Mouse (Mus musculus): Measurements from ENCODE around the gene Fam214a.

Gene Fam214a

DNA sequence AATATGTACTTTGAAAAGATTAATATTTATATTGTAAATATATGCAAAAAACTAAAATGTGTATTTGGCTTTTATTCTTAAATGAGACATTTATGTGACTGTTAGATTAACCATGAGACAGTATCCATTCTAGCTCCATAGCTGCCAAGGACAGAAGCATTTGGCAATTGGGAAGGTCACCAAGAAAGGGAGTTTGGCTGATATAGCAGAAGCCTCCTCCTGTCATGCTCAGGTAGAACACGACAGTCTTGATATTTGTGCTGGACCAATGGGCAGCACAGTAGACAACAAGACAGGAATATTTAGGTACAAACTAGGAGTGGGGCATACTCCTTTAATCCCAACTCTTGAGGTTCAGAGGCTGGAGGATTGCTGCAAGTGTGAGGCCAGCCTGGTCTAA, 79.7 kb downstream of the Fam214a start:
- DNase-seq (ENCODE audit: low spot score): no peak

DNA sequence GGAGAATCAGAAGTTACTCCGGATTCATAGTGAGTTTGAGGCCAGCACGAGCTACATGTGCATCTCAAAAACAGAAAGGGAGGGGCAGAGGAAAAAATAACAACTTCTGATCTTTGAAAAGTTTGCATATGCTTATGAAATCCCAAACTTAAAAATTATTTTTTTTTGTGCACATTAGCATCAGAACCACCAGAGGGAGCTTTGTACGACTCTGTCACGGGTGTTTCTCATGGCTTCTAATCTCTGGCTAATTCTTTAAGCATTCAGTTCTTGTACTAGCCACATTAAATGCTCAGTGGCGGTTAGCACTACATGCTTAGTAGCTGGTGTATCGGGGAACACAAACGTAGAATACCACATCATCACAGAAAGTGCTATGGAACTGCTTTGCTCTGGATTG, 80.5 kb downstream of the Fam214a start:
- no peak for DNase-seq (ENCODE audit: low spot score)

DNA sequence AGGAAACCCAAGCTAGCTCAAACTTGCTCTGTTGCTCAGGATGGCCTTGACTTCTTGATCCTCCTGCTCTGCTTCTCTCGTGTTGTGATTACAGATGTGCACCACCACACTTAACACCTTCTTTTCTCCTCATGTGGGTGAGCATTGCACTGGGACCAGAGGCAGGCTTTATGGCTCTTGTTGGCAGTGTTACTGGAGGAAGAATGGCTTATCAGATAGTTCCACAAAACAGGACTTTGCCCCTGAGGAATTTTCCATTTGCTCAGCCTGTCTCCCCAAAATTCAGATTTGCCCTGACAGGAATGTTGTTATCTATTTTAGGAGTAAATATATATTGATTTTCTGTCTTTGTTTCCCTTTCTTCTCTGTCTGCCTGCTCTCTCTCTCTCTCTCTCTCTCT, 82.0 kb downstream of the Fam214a start:
- no peak for DNase-seq (ENCODE audit: low spot score)

DNA sequence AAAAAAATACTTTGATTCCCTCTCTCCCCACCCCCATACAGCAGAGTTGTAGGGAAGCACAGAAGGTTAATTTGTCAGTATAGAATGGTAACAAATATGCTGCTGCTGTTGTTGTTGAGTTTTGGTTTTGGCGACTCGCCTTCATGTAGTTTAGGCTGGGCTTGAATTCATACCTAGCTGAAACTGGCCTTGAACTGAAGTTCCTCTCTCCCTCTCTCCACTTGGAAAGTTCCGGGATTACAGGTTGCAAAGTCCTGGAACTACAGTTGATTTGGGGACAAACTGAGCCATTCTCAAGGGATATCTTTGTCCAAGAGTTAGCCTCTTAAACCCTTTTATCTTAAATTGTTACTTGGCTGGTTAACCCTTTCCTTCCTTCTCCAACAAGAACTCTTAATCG, 83.3 kb downstream of the Fam214a start:
- DNase-seq (ENCODE audit: low spot score): no peak

DNA sequence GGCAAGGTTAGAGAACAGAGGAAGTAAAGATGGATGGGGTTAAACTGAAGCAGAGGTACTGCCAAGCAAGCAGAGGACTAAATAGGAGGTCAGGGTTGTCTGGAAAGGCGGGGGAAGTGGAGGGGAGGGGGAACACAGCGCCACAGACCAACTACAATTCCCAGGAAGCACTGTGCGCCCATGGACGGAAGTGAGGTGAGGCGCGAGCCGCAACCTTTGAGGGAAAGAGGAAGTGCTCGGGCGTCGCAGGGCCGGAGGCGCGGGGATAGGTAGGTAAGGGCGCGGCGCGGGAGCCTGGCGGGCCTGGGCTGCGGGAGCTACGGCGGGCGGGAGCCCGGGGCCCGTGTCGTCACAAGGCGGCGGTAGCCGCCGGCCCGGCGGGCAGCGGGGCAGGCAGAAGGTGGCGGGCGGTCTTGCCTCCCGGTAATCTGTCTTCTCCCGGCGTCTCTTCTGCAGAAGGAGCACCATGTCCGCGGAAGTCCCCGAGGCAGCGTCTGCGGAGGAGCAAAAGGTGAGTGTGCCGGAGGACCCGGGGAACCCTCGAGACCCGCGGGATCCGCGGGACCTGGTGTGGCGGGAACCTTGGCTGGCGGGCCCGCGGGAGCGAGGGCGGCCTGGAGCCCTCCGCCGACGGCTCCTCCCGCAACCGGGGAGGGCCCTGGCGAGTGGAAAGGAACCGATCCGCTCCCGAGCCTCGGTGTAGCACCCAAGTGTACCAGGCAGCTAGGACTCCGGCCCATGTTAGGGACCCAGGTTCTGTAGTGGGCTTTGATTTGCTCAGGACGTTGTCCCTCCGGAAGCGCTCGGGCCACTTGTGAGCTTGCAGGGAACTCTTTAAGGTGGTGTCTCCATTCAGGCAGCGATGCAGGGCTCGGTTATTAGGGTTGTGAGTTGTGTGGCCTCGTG, 85.0 kb downstream of the Fam214a start, which contains the start of gene Arpp19:
Gene Arpp19 (plus strand): TSS at position 164 of the 906 bp plus-strand sequence.
- peak; percentile 97 for DNase-seq (ENCODE audit: low spot score)

DNA sequence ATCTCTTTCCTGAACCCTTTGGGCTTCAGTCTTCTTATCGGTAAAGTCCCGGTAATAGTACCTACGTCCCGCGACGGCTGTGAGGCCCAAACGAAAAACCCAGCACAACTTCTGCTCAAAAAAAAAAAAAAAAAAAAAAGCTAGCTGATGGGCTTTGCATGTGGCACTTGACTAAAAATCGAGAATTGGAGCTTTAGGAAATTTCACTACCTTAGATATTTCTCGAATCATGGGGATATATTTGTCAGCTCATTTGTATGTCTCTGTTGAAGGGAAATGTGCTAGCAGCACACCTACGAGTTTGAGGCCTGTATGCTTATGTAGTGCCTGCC, 85.6 kb downstream of the Fam214a start:
- DNase-seq (ENCODE audit: low spot score): no peak

DNA sequence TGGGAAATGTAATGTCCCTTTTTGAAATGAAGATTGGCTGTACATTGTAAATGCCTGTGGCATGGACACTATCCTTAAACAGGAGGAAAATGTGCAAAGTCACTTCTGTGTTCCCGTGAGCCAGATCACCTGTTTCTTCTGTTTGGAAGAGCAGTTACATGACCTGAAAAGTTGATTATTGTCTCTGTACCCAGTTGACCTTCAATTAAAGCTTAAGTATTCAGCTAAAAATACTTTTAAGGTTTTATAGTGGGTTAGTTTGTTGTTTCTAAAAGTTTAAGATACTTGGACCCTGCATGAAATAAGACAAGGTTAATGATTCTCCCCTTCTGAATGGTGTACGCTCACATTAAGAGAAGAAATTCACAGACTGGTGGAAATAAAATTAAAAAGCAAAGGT, 87.9 kb downstream of the Fam214a start:
- DNase-seq (ENCODE audit: low spot score): no peak

DNA sequence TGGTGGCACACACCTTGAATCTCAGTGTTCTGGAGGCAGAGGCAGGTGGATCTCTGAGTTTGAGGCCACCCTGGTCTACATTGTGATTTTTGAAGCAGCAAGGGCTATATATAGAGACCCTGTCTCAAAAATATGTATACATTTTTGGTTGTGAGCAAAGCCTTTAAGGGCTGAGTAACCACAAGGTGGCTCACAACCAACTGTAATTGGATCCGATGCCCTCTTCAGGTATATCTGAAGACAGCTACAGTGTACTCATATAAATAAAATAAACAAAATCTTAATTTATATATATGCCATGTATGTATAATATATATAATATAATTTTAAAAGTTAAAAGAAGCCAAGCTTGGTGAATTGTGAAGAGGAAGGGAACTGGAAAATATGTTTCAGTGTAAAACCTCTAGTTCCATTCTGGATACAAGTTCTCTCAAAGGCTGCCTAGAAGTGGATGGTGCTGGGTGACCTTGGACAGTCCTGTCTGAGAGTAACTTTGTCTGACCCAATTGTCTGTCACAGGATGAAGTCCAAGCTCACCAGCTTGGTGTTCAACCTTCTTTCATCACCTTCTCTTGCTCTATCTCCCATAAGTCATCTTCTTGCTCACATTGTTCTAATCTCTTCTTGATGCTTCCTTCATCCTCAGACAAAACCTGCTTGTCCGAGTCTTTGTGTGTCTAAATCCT, 89.3 kb downstream of the Fam214a start:
- DNase-seq (ENCODE audit: low spot score): no peak

DNA sequence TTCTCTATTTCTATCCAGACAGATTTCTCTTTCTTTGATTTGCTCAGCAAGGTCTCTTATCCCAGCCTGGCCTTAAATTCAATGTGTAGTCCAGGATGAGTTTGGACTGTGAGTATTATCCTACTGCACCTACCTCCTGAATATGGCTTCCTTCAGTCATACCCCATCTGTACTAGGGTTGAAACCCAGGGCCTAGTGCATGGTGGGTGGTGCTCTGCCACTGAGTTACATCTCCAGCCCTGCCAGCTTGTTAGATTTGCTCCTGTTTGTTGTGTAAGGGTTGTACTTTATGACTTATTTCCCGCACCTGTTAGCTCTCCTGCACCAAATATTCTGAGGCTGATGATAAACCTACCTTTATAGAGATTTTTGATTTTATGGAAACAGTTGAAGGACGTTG, 90.5 kb downstream of the Fam214a start:
- DNase-seq (ENCODE audit: low spot score): no peak

DNA sequence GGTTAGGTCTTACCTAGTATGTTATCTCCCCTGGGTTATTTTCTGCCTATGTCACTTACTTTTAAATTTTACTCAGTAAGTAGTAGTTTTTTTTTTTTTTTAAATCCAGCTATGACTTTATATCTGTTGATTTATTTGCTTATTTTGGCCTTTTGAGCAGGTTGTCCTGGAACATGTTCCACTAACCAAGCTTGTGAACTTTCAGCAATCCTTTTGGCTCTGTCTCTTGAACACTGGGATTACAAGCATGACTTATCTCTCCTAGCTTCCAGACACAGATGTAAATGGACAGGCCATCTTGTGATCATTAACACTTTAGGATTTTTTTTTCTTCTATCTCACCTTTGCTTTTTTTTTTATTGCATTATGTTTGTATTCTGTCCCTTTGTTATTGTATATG, 94.4 kb downstream of the Fam214a start:
- DNase-seq (ENCODE audit: low spot score): no peak

DNA sequence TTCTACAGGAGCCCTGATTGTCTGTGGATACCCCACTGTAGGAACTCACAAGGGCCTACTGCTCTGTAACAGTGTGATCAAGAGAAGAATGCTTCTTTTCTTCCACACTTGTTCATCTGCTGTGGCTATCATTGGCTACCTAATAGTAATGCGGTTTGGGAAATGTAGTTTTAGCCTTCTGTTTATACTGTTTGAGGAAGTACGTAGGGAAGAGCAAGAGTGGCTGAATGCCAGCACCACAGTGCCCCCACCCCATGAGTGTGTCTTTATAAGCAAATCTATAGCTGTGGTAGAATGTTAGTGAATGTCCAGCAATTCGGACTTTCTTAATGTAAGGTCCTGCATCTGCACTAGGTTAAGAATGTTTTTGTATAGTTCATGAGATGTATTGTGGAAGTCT, 96.4 kb downstream of the Fam214a start:
- no peak for DNase-seq (ENCODE audit: low spot score)

DNA sequence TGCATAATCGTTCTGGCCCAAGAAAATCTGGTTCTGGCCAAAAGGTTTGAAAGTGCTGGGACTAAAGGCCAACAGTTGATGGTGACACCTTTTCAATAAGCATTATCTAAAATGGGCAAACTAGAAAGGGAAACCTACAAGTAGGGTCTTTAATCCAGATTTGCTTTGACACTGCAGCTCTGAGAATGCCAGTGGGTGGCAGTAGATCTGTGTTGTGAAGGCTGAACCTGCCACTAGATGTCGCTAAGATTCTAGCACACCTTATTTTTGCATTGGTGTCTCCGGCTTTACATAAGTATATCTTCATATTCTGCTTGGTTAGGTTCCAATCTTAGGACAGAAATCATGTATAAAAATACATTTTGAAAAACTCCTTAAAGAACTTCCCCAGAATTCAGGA, 97.3 kb downstream of the Fam214a start:
- peak; percentile 87 for DNase-seq (ENCODE audit: low spot score)

DNA sequence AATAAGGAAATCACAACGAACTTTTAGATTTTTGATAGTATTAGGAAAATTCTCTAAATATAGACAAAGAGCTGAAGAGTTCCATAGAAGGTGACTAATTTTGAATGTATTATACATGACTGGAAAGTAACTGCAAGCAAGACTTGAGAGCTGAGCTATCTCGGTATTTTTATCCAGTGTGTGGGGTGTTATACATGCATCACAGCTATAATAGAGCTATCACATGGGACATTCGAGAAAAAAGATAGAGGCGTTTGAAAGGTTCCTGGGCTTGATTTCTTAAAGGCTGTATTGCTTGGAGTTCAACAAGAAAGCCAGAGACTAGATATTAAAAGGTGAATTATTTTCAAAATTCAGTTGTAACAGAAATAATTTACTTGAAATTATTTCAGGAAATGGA, 99.2 kb downstream of the Fam214a start:
- no peak for DNase-seq (ENCODE audit: low spot score)

DNA sequence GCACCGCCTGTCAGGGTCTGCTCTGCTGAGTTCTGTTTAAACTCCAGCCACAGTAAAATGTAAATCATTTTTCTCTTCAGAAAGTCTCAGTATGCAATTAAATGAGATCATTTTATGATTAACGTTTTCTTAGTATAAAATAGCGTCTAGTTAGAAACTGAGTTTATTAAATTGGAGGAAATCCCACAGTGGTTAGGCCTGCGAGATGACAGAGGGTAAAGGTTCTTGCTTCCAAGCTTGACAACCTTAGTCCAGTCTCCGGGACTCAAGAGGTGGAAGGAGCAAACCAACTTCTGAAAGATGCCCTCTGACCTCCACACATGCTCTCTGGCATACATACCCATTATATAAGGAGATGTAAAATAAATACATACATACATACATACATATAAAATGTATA, 102.4 kb downstream of the Fam214a start:
- no peak for DNase-seq (ENCODE audit: low spot score)

DNA sequence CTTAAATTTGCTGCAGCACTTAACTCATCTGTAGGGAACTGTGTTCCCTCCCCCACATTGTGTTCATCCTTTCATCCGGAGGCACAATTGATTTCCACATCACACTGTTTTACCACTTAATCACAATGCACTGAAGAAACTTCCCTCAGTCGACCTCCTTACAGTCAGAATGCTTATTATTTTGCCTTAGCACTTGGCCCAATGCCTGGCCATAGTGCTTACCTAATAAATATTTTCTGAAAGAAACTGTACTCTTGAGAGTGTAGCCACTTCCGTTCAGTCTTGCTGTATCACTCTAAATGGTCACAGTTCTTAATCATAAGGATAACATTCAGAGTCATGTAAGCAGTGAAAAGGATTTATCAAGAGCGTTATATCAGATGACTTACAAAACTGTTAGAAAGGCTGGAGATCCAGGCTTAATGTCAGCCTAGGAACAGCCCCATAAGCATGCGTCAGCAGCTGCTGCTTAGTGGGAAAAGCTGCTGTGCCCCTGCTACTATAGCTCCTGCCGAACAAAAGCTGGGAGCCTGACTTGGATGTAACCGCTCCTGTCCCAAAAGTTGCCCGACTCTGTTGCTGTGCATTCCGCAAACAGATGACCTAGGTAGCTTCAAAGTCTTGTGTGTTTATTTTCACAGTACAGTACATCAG, 112.1 kb downstream of the Fam214a start:
- no peak for DNase-seq (ENCODE audit: low spot score)

DNA sequence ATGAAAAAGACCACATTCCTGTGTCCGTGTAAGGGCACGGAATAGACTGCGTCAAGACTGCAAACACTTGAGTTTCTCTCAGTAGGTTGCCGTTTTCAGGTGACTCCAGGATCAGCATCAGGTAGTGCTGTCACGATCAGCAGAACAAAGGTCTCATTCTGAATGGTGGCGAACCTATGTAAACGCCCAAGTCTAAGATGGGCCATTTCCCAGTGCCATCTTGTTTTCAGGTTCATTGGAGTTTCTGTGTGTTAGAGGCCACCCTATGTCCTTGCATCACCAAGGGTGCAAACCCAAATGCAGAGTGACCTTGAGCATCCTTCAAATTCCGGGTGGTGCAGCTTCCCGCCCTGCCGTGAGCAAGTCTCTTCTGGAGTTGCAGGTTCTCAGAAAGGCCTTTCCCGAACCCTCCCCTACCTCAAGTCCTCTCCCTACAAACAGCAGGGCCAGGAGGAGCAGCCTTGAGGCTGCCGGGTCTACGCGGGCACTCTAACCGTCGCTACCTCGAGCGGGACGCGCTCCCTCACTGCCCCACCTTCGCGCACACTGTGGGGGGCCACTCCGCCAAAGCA, 117.9 kb downstream of the Fam214a start, which contains the start of gene Myo5a:
Gene Myo5a (plus strand): TSS at position 559 of the 572 bp plus-strand sequence.
- no peak for DNase-seq (ENCODE audit: low spot score)

DNA sequence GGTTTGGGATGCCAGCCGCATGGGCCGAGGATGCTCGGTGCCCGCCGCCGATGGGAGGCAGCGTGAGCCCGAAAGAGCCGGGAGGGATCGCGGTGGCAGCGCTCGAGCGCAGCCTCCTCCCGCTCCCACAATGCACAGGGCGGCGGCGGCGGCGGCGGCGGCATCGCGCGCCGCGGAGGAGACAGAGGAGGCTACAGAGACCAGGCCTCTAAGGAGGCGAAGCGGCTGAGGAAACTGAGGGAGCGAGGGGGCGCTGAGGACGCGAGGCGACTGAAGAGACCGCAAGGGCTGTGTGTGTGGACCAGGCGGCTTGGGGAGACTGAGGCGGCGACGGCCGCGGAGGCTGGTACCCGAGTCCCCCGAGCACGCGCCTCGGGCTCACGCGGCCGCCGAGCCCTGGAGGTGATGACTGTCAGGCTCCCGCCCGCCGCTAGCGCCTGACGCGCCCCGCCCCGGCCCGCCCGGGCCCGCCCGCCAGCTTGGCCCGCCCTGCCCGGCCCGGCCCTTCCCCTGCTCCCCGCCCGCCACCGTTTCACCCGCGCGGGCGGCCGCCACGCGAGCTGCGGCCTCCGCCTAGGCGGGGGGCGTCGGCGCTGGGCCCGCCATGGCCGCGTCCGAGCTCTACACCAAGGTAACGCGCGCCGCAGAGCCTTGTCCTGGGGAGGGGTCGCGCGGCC, 118.5 kb downstream of the Fam214a start:
- DNase-seq (ENCODE audit: low spot score): peak; percentile 81

DNA sequence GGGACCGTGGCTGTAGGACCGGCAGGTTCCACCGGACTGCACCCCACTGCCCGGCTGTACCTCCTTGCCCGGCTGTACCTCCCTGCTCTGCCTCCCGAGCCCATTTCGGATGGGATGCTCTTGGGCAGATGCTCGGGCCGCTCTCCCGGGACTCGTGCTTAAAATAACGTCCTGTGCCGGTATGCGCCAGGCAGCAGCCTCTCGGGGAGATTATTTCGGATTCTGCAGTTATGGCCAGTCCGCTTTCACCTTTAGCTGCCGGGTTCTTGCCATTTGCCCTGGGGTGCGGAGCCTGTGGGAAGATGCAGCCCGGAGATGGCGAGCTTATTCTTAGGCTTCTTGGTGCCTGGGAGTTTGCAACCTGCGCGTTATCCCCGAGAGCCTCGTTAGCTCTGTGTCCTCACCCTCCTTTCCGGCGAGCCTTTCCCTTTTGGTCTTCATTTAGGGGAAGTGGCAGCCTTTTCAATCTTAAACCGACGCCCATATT, 119.1 kb downstream of the Fam214a start:
- peak; percentile 57 for DNase-seq (ENCODE audit: low spot score)

DNA sequence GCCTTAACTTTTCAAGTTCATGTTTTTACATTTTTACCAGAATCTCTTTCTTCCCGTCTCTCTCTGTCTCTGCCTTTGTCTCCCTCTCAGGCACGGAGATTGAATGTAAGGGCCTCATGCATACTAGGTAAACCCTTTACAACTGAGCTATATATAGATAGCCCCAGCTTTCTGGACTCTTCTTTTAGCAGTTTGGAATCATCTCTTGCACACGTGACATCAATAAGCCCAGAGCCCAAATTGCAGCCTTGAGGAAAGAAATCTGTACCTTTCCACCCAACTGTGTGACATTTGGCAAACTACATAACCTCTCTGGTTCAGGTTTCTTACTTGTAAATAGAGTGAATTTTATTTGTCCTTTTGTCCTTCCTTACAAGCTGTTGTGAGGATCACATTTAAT, 119.7 kb downstream of the Fam214a start:
- no peak for DNase-seq (ENCODE audit: low spot score)

DNA sequence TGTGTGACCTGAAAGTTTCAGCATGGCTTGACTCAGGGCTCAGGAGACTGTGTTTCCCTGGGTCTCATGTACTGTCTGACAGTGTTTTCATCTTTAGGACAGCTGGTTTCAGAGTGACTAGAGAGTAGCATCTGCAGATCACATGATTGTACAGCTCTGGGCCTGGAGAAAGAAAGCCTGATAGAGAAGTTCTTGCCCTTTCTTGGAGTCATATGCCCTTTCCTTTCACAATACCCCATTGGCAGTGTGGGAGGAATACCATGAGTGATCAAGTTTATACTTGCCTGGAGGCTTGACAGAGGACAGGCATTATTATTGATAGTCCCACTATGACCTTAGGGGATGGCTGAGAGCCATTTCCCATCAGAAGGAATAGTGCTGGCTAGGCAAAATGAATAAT, 124.5 kb downstream of the Fam214a start:
- DNase-seq (ENCODE audit: low spot score): no peak
